Mouse (Mus musculus) leukemia stem cell, adult 10-12 weeks (primary cell): ENCODE data around the gene Vmn1r208. TPM values are rescaled to one million over a fixed set of nuclear protein-coding genes. Genes with fewer than 3 reads are reported as not detected.

Source experiments
- polyA plus RNA-seq: library from polyadenylated mRNA; stranded (reverse); fragments of >175 nt; gene quantifications from 2 replicates; pipeline ENCODE4 v1.2.3, GENCODE M21; 2012; ENCODE audit warnings: low replicate concordance

Vmn1r208 gene
- polyA plus RNA-seq, result not detected in 2 replicates

DNA sequence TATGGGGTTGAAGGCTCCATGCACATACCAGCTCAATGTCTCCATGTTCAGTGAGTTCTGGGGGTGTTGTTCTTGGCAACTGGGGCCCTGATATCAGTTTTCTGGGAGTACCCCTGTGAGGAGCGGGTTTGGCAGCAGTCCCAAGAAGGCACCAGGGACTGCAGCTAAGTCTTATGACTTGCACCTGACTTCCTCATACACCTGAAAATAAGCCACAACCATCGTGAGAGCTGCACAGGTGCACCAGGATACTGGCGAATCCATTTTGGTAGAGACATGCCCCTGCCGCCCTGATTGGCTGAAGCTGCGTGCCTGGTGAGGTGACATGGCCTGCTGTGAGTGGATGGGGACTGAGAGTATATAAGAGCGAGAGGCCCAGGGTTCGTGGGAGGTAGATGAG, at the start of gene Vmn1r208:
Vmn1r208 (minus strand) TSS at position 101 of the 400 bp plus-strand sequence.

DNA sequence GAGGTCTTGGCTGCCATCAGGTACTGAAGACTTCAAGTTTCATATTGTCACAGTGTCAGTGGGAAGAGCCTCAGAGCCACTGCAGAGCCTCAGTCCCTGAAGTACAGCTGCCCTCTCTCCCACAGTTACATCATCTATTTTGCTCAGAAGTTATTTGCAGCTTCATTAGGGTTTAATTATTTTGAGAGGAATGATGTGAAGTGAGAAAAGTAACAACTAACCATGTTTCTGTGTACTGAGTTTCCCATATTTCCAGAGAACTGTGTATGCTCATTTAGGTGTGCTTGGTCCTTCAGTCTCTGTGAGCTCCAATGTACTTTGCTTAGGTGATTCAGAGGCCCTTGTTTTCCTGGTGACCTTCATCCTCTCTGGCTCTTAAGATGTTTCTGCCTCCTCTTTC, 32.4 kb upstream of the Vmn1r208 start, which contains the start of gene Vmn1r209:
Vmn1r209 (minus strand) TSS at position 101 of the 400 bp plus-strand sequence.

DNA sequence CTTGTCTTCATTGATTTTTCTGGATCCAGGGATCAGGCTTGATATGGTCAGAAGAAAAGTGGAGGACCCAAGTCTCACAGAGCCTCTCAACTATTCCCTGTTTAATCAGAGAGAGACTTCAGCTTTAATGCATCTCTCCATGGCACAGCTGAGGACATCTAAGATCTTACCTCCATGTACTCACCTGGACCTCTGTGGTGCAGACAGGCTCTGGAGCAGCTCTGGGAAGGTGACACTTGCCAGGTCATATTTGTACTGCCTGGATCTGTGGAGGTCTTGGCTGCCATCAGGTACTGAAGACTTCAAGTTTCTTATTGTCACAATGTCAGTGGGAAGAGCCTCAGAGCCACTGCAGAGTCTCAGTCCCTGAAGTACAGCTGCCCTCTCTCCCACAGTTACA, 47.7 kb downstream of the Vmn1r208 start, which contains the start of gene Vmn1r207-ps:
Vmn1r207-ps (minus strand) TSS at position 101 of the 400 bp plus-strand sequence.

Other genes with a start within 250 kb of the Vmn1r208 start
- 0.27 TPM in 1 of 2 replicates, not detected in the other for gene Vmn1r204, start 224.2 kb downstream of the Vmn1r208 start, polyA plus RNA-seq
- gene Vmn1r205, start 184.4 kb downstream of the Vmn1r208 start, polyA plus RNA-seq, result not detected in 2 replicates
- gene Vmn1r206, start 153.1 kb downstream of the Vmn1r208 start, polyA plus RNA-seq, result not detected in 2 replicates
- 0.07 TPM in 1 of 2 replicates, not detected in the other for gene Vmn1r207-ps, start 47.8 kb downstream of the Vmn1r208 start, polyA plus RNA-seq
- not detected in 2 replicates for gene Vmn1r209, start 32.3 kb upstream of the Vmn1r208 start, polyA plus RNA-seq
- not detected in 2 replicates for gene Vmn1r210, start 53.9 kb upstream of the Vmn1r208 start, polyA plus RNA-seq
- not detected in 2 replicates for gene Vmn1r211, start 80.2 kb upstream of the Vmn1r208 start, polyA plus RNA-seq
- gene Vmn1r212, start 106.8 kb upstream of the Vmn1r208 start, polyA plus RNA-seq, result not detected in 2 replicates
- gene Vmn1r213, start 230.3 kb upstream of the Vmn1r208 start, polyA plus RNA-seq, result not detected in 2 replicates